Mouse (Mus musculus): Measurements from ENCODE around the gene Csrp1. TPM values are rescaled to one million over a fixed set of nuclear protein-coding genes. Genes with fewer than 3 reads are reported as not detected.

The Csrp1 gene
- polyA plus RNA-seq, 1 experiment from 2014 or later = 56.2 TPM

- H3K9me3 ChIP-seq = no peaks in the 10 kb centered on the region
- 12% methylated on average over 10 of the region's 10 CpGs for WGBS
- peaks cover 21% of the 10 kb centered on the region for H3K27me3 ChIP-seq (ENCODE audit: insufficient read depth, poor library complexity, severe bottlenecking)
- peak; percentile 94 for DNase-seq (ENCODE audit: low spot score)
- no peak overlapping the region for H3K4me3 ChIP-seq
- peaks cover 27% of the 10 kb centered on the region for H3K36me3 ChIP-seq
- peak overlapping the region; percentile 62 for H3K27ac ChIP-seq
- peaks cover 11% of the 10 kb centered on the region; the same call in 1 of the 2 replicates for H3K4me1 ChIP-seq (replicated peaks)
These were observed 33.0 kb downstream of the Csrp1 start for GRCm38 (mm10) chr1:135752737-135753348.

DNA sequence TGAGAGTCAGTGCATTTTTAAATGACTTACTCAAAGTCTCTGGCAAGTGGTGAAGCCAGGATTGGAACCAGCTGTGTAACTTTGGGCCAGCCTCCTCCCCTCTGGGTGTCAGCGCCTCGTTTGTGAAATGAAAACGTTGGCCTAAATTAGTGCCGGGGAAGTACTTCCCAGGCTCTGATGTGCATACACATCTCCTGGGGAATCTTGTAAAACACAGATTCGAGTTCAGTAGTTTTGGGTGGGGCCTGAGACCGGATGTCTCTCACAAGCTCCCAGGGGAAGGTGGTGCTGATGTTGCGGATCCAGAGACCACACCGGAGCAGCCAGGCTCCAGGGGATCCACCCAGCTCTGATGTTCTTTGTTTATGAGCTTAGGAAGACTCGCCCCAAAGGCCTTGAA lies 35.4 kb downstream of the Csrp1 start:
- no peak overlapping the region for H3K4me3 ChIP-seq
- peaks cover 16% of the 10 kb centered on the region for H3K36me3 ChIP-seq
- H3K27ac ChIP-seq = no peak overlapping the region
- 62% methylated on average over 9 of the region's 9 CpGs for WGBS
- DNase-seq (ENCODE audit: low spot score) = no peak
- H3K27me3 ChIP-seq (ENCODE audit: insufficient read depth, poor library complexity, severe bottlenecking) = peaks cover 21% of the 10 kb centered on the region
- no peaks in the 10 kb centered on the region for H3K9me3 ChIP-seq
- H3K4me1 ChIP-seq (replicated peaks) = peaks cover 5% of the 10 kb centered on the region; the same call in 1 of the 2 replicates

DNA sequence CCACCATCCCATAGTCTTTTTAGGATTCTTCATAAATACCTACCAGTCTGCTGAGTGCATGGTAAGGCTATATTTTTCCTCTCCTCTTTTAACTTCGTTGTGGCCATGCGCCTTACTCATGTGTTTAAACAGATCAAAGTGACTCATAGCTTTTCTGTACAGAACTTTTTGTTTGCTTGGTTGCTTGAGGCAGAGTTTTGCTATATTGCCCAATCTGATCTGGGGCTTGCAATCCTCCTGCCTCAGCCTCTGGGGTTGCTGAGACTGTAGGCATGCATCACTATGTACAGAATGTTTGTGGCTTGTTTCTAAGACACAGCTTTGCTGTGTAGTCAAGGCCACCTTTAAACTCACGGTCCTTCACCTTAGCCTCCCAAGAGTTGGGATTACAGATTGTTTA lies 36.1 kb downstream of the Csrp1 start:
- 88% methylated on average over 3 of the region's 3 CpGs for WGBS
- no peak for DNase-seq (ENCODE audit: low spot score)
- Histone ChIP-seq H3K36me3 (peaks cover 10% of the 10 kb centered on the region), H3K27ac (no peak overlapping the region), H3K27me3 (ENCODE audit: insufficient read depth, poor library complexity, severe bottlenecking) (peaks cover 21% of the 10 kb centered on the region), H3K4me3 (no peak overlapping the region), H3K9me3 (no peaks in the 10 kb centered on the region), H3K4me1 (replicated peaks) (peaks cover 5% of the 10 kb centered on the region; the same call in 1 of the 2 replicates)

DNA sequence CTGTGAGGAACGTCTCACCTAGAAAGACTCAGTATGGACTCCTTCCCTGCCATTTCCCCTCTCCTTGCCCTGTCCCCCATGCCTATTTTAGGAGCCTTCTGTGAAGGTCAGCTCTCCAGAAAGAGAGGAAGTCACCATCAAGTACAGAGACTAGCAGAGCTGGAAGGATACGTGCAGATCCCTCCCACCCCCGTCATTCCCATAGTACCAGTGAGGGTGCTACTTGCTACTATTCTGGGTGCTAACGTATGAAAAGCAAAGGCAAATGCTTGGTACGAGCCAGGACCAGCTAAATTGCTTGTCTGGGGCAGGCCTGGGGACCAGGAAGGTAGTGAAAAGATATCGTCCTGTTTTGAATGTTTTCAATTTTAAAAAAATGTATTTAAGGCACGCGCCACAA lies 37.4 kb downstream of the Csrp1 start:
- H3K27me3 ChIP-seq (ENCODE audit: insufficient read depth, poor library complexity, severe bottlenecking) = peaks cover 21% of the 10 kb centered on the region
- H3K4me3 ChIP-seq = no peak overlapping the region
- H3K9me3 ChIP-seq = no peaks in the 10 kb centered on the region
- 78% methylated on average over 8 of the region's 8 CpGs for WGBS
- no peak overlapping the region for H3K27ac ChIP-seq
- no peaks in the 10 kb centered on the region for H3K36me3 ChIP-seq
- H3K4me1 ChIP-seq (replicated peaks) = peaks cover 5% of the 10 kb centered on the region; the same call in 1 of the 2 replicates
- DNase-seq (ENCODE audit: low spot score) = no peak

DNA sequence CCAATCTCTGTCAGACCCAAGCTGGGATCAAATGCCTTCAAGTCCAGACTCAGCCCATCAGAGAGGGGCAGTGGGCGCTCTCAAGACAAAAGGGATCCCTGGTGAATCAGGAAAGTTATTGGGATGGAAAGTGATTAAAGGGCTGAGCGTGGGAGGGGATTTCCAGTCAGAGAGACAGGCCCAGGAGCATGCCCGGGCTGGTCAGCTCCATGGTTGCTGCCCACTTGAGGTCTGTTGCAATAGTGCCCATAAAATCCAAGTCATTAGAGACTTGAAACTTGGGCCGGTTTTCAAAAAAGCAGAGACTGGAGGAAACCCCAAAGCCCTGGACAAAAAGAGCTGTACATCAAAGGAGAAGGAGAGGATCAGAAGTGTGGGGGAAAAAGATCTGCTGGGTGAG lies 39.8 kb downstream of the Csrp1 start:
- H3K36me3 ChIP-seq = no peaks in the 10 kb centered on the region
- H3K27me3 ChIP-seq (ENCODE audit: insufficient read depth, poor library complexity, severe bottlenecking) = peaks cover 28% of the 10 kb centered on the region
- H3K27ac ChIP-seq = no peak overlapping the region
- H3K4me3 ChIP-seq = no peak overlapping the region
- 63% methylated on average over 4 of the region's 4 CpGs for WGBS
- peaks cover 8% of the 10 kb centered on the region for H3K4me1 ChIP-seq (replicated peaks)
- no peak for DNase-seq (ENCODE audit: low spot score)
- H3K9me3 ChIP-seq = no peaks in the 10 kb centered on the region

DNA sequence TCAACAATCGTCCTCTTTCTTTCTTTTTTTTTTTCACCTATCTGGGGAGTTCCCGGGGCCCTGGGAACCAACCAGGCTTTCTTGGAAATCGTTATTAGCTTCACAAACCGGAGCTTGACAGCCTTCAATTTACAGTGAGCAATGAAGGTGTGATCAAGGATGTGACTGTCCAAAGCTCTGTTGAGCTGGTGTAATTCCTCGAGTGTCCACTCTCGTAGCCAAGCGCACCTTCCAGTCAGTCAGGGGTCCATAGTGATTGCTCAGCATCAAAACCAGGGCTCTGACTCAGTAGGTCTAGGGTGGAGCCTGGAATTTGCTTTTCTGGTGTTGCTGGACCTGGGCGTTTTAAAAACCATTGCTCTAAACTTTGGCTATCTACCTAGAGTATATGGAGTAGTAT lies 40.4 kb downstream of the Csrp1 start:
- 72% methylated on average over 8 of the region's 8 CpGs for WGBS
- Histone ChIP-seq H3K4me3 (no peak overlapping the region), H3K4me1 (replicated peaks) (peaks cover 8% of the 10 kb centered on the region), H3K27ac (no peak overlapping the region), H3K9me3 (no peaks in the 10 kb centered on the region), H3K36me3 (no peaks in the 10 kb centered on the region), H3K27me3 (ENCODE audit: insufficient read depth, poor library complexity, severe bottlenecking) (peaks cover 30% of the 10 kb centered on the region)
- no peak for DNase-seq (ENCODE audit: low spot score)

GRCm38 (mm10) chr1:135761728-135762127 lies 41.9 kb downstream of the Csrp1 start:
- DNase-seq (ENCODE audit: low spot score) = no peak
- no peaks in the 10 kb centered on the region for H3K9me3 ChIP-seq
- peaks cover 31% of the 10 kb centered on the region for H3K27me3 ChIP-seq (ENCODE audit: insufficient read depth, poor library complexity, severe bottlenecking)
- peaks cover 23% of the 10 kb centered on the region for H3K4me1 ChIP-seq (replicated peaks)
- no peak overlapping the region for H3K27ac ChIP-seq
- H3K4me3 ChIP-seq = no peak overlapping the region
- no peaks in the 10 kb centered on the region for H3K36me3 ChIP-seq
- 90% methylated on average over 5 of the region's 5 CpGs for WGBS

GRCm38 (mm10) chr1:135763503-135764205 lies 43.8 kb downstream of the Csrp1 start:
- no peak overlapping the region for H3K4me3 ChIP-seq
- no peaks in the 10 kb centered on the region for H3K9me3 ChIP-seq
- WGBS = 70% methylated on average over 9 of the region's 9 CpGs
- no peak overlapping the region for H3K27ac ChIP-seq
- H3K27me3 ChIP-seq (ENCODE audit: insufficient read depth, poor library complexity, severe bottlenecking) = peaks cover 40% of the 10 kb centered on the region
- peak; percentile 23 for DNase-seq (ENCODE audit: low spot score)
- peaks cover 34% of the 10 kb centered on the region for H3K4me1 ChIP-seq (replicated peaks)
- peaks cover 3% of the 10 kb centered on the region; the same call in 1 of the 2 replicates for H3K36me3 ChIP-seq

GRCm38 (mm10) chr1:135764206-135764528 lies 44.3 kb downstream of the Csrp1 start:
- peaks cover 36% of the 10 kb centered on the region for H3K4me1 ChIP-seq (replicated peaks)

DNA sequence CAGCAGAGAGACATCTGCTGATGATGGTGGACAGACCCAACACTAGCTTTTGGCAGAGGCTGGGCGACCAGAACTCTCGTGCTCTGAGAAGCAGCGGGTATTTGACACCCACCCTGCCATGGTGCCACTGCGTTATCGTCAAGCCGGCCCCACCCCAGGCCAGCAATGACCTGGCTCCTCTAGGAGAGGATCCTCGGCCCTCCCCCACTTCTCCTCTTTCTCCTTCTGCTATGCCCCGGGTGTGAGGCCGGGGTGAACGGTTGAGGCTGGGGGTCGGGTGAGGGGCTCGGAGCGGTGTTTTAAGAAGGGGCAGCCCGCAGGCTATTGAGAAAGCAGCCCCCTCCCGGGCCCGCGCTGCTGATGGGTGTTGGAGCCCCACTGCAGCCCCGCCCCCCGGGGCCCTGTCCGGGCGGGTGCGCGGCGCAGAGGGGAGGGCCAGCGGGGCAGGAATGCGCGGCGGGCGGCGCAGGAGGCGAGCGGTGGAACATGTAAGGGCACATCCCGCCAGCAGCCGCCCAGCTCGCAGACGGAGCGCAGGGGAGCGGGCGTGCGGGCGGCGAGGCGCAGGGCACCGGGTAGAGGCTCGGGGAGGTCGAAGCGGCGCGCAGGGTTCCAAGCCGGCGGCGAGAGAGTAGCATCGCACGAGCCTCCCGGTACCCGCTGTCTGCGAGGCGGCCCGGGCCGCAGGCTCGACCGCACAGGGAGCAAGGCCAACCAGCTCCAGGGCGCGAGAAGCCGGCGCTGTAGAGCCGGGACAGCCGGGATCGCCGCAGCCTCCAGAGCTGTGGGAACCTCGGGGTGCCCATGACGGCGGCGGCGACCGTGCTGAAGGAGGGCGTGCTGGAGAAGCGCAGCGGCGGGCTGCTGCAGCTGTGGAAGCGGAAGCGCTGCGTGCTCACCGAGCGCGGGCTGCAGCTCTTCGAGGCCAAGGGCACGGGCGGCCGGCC lies 46.1 kb downstream of the Csrp1 start, which contains the start of gene Phlda3:
Gene Phlda3, plus strand, starts transcription at position 475 of the 947 bp plus-strand sequence.
- WGBS = under 1% methylated on average over 90 of the region's 90 CpGs
- H3K27me3 ChIP-seq (ENCODE audit: insufficient read depth, poor library complexity, severe bottlenecking) = peaks cover 54% of the 10 kb centered on the region
- H3K27ac ChIP-seq = peak within 1 kb of the TSS; percentile 93
- DNase-seq (ENCODE audit: low spot score) = peak; percentile 73
- peaks cover 10% of the 10 kb centered on the region for H3K36me3 ChIP-seq
- H3K4me3 ChIP-seq = peak within 1 kb of the TSS; percentile 71
- peaks cover 44% of the 10 kb centered on the region for H3K4me1 ChIP-seq (replicated peaks)
- no peaks in the 10 kb centered on the region for H3K9me3 ChIP-seq

More at GRCm38 (mm10) chr1:135764206-135764528, 44.3 kb downstream of the Csrp1 start:
- Histone ChIP-seq H3K27ac (no peak overlapping the region), H3K4me3 (no peak overlapping the region), H3K36me3 (peaks cover 8% of the 10 kb centered on the region), H3K27me3 (ENCODE audit: insufficient read depth, poor library complexity, severe bottlenecking) (peaks cover 45% of the 10 kb centered on the region), H3K9me3 (no peaks in the 10 kb centered on the region)
- no peak for DNase-seq (ENCODE audit: low spot score)
- 62% methylated on average over 2 of the region's 2 CpGs for WGBS

GRCm38 (mm10) chr1:135766592-135767306 lies 46.9 kb downstream of the Csrp1 start:
- peak overlapping the region; percentile 71 for H3K4me3 ChIP-seq
- H3K4me1 ChIP-seq (replicated peaks) = peaks cover 48% of the 10 kb centered on the region
- 33% methylated on average over 30 of the region's 30 CpGs for WGBS
- H3K36me3 ChIP-seq = peaks cover 10% of the 10 kb centered on the region
- no peak for DNase-seq (ENCODE audit: low spot score)
- no peaks in the 10 kb centered on the region for H3K9me3 ChIP-seq
- H3K27ac ChIP-seq = peak overlapping the region; percentile 93
- peaks cover 54% of the 10 kb centered on the region for H3K27me3 ChIP-seq (ENCODE audit: insufficient read depth, poor library complexity, severe bottlenecking)

- Histone ChIP-seq H3K4me3 (peak overlapping the region; percentile 71), H3K27ac (no peak overlapping the region), H3K27me3 (ENCODE audit: insufficient read depth, poor library complexity, severe bottlenecking) (peaks cover 54% of the 10 kb centered on the region), H3K4me1 (replicated peaks) (peaks cover 48% of the 10 kb centered on the region), H3K36me3 (peaks cover 10% of the 10 kb centered on the region), H3K9me3 (no peaks in the 10 kb centered on the region)
- no peak for DNase-seq (ENCODE audit: low spot score)
- WGBS = 84% methylated on average over 4 of the region's 4 CpGs
These were observed 47.5 kb downstream of the Csrp1 start for GRCm38 (mm10) chr1:135767324-135767890.

Measured in hindbrain, embryonic 10.5 days (tissue).